Mouse (Mus musculus) naive thymus-derived CD4-positive, alpha-beta T cell, adult 5 months (primary cell): ENCODE measurements around the gene Sfrp2. TPM values are rescaled to one million over a fixed set of nuclear protein-coding genes. Genes with fewer than 3 reads are reported as not detected.

ENCODE experiments used
- polyA plus RNA-seq: library from polyadenylated mRNA; unstranded; fragments of 100-300 nt; shearing (Covaris generic); gene quantifications from one replicate; pipeline ENCODE4 v1.2.1, GENCODE M21; 2017

Sfrp2 gene
- 0.95 TPM for polyA plus RNA-seq

GRCm38 (mm10) chr3:83765871-83766725 is at the start of gene Sfrp2:
TSS of gene Sfrp2 (plus strand) at chr3:83766321.

Other genes with a start within 250 kb of the Sfrp2 start
- 1.8 TPM for gene Tlr2, start 75.4 kb downstream of the Sfrp2 start, polyA plus RNA-seq